Comparison of ENCODE assay signal across 9 mouse cellular contexts in the genomic region with DNA sequence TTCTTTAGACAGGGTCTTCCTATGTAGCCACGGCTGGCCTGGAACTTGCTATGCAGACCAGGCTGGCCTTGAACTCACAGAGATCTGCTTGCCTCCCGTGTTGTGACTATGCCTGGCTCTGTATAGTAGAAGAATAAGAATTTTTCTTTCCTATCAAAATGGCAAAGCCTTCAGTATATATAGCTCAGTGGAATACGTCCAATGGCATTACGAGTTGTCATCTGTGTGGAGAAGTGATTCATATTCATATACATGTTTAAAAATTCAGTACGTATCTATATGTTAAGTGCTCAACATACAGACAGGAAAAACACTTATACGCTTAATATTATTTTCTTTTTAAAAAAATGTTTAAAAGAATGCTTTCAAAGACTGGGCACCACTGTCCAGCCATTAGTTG. TPM values are rescaled to one million over a fixed set of nuclear protein-coding genes. Genes with fewer than 3 reads are reported as not detected.
DNase-seq lines count a peak whose midpoint lies in the region; ATAC-seq and TF ChIP-seq lines count a peak whose summit lies in the region.
"Had no signal": no experiment of that assay in that cellular context is flagged by ENCODE, and none has a peak within 500 bp of the region (broad histone marks: within the 10 kb centered on the region; RNA-seq: fewer than 3 reads in every experiment).

No protein-coding gene starts in this region.

- peaks cover 22% of the 10 kb centered on the region for H3K4me1 ChIP-seq in hindbrain, embryonic 12.5 days
- 0 out of 2 replicates have a peak, but pooled peaks cover 9% of the 10 kb centered on the region for H3K4me1 ChIP-seq in midbrain, embryonic 14.5 days (ENCODE audit: control insufficient read depth, insufficient read depth, low read length)

- no peak for ATAC-seq in hindbrain, embryonic 12.5 days (ENCODE audit: low FRiP score)
- ATAC-seq in midbrain, embryonic 14.5 days (ENCODE audit: low FRiP score, low TSS enrichment), result no peak

- H3K36me3 ChIP-seq in hindbrain, embryonic 12.5 days, result peaks cover 25% of the 10 kb centered on the region
- H3K36me3 ChIP-seq in midbrain, embryonic 14.5 days (ENCODE audit: control insufficient read depth, insufficient read depth, low read length), result peaks cover 20% of the 10 kb centered on the region

- H3K27ac ChIP-seq in layer of hippocampus, adult 2 months, result peak overlapping the region; percentile 98
- H3K27ac ChIP-seq in hindbrain, embryonic 12.5 days, result peak overlapping the region; percentile 99
- peak overlapping the region; percentile 98 for H3K27ac ChIP-seq in midbrain, embryonic 14.5 days (replicated peaks; ENCODE audit: low read depth, low read length)

- peak overlapping the region; percentile 58 for H3K4me2 ChIP-seq in hindbrain, embryonic 12.5 days (replicated peaks)
- peak overlapping the region; percentile 92 for H3K4me2 ChIP-seq in midbrain, embryonic 14.5 days (ENCODE audit: low read length)

- H3K9me3 ChIP-seq in hindbrain, embryonic 12.5 days (replicated peaks), result no peaks in the 10 kb centered on the region
- no peaks in the 10 kb centered on the region for H3K9me3 ChIP-seq in midbrain, embryonic 14.5 days (ENCODE audit: control insufficient read depth, low read length)

- H3K27me3 ChIP-seq in hindbrain, embryonic 12.5 days, result no peaks in the 10 kb centered on the region
- H3K27me3 ChIP-seq in midbrain, embryonic 14.5 days (ENCODE audit: control insufficient read depth, insufficient read depth, low read length), result no peaks in the 10 kb centered on the region

- TF ChIP-seq CTCF in layer of hippocampus, adult 2 months (conservative IDR thresholded peaks at IDR 0.05), result no peak

- no peak for DNase-seq in layer of hippocampus, adult 2 months (ENCODE audit: low spot score in 2 of 2)
- no peak for DNase-seq in layer of hippocampus, adult 8-10 months (ENCODE audit: low spot score in 2 of 2)
- peak; percentile 21 for DNase-seq in brain, adult 2 months (ENCODE audit: low read depth, low spot score)
- DNase-seq in midbrain, embryonic 14.5 days, result no peak
- no peak for DNase-seq in adipocyte (ENCODE audit: low spot score)
- DNase-seq in layer of hippocampus, postnatal 25 days (ENCODE audit: extremely low spot score in 1 of 2, low spot score in 1 of 2), result no peak
- no peak for DNase-seq in right cerebral cortex, postnatal 14 days
- DNase-seq: layer of hippocampus, postnatal 36 days had no signal

- peak overlapping the region; percentile 96 for H3K4me3 ChIP-seq in layer of hippocampus, adult 2 months
- H3K4me3 ChIP-seq in hindbrain, embryonic 12.5 days, result peak overlapping the region; percentile 94
- peak overlapping the region; percentile 83 for H3K4me3 ChIP-seq in midbrain, embryonic 14.5 days (replicated peaks; ENCODE audit: low read depth, low read length)

- 85% methylated on average over 6 of the region's 6 CpGs for WGBS in hindbrain, embryonic 12.5 days
- WGBS in midbrain, embryonic 14.5 days, result 79% methylated on average over 6 of the region's 6 CpGs

- H3K9ac ChIP-seq in hindbrain, embryonic 12.5 days, result peak overlapping the region; percentile 95
- H3K9ac ChIP-seq in midbrain, embryonic 14.5 days (replicated peaks; ENCODE audit: low read length), result peak overlapping the region; percentile 85

RNA-seq across cellular contexts. Expression of a gene that starts 1.1 kb away (rescaled TPM):
- total RNA-seq in layer of hippocampus, adult 2 months (2021), result 10 to 100 TPM; 27.7 to 28.5 TPM
- total RNA-seq in layer of hippocampus, adult 8-10 months (2022), result 10 to 100 TPM; 23.0 to 31.3 (median 28.6) TPM
- 35.3 and 36.4 TPM in 2 replicates for polyA plus RNA-seq in hindbrain, embryonic 12.5 days (2016; fragmentation: Nextera tagmentation; extraction: Ambion mirVana)
- 34.0 and 36.2 TPM in 2 replicates for polyA plus RNA-seq in midbrain, embryonic 14.5 days (2014; fragmentation: Nextera tagmentation; extraction: Ambion mirVana)
- total RNA-seq in layer of hippocampus, postnatal 25 days (2021), result 10 to 100 TPM; 26.8 to 32.5 TPM
